In the genomic region with DNA sequence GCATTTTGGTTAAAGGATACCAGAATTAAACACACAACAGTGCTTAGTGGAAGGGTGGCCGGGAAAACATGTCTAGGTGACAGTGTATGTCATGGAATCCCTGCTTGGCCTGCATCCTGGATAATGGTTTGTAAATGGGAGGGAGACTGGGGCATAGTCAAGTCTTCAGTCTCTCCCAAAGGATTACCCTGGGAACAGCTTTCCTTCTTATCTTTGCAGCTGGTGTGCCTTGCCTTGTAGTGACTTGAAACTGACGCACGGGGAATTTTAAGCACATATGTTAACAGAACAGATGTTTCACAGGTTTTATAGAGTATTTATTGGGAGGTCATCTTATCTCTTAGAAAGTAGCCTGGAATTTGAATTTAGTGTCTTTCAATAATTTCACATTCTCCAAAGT, we compare ENCODE assay signal across 16 mouse cellular contexts. TPM values are rescaled to one million over a fixed set of nuclear protein-coding genes. Genes with fewer than 3 reads are reported as not detected.
"Had no signal": no experiment of that assay in that cellular context is flagged by ENCODE, and none has a peak within 500 bp of the region (broad histone marks: within the 10 kb centered on the region; RNA-seq: fewer than 3 reads in every experiment).

No protein-coding gene starts in this region.

- H3K36me3 ChIP-seq: neural tube, embryonic 13.5 days; neural tube, embryonic 15.5 days; stomach, embryonic 15.5 days had no signal

- H3K27me3 ChIP-seq: neural tube, embryonic 13.5 days; neural tube, embryonic 15.5 days; stomach, embryonic 15.5 days had no signal

- H3K4me2 ChIP-seq: neural tube, embryonic 13.5 days; neural tube, embryonic 15.5 days; stomach, embryonic 15.5 days had no signal

- DNase-seq: retina, postnatal 1 day; right cerebral cortex, adult 18-20 months; right cerebral cortex, postnatal 14 days; right cerebral cortex, postnatal 25 days; right cerebral cortex, postnatal 4 days; spleen, adult 18-20 months; thymus, adult 18-20 months; thymus, adult 2 months; thymus, postnatal 14 days; thymus, postnatal 25 days; thymus, postnatal 36 days; thymus, postnatal 4 days had no signal

- H3K4me3 ChIP-seq: neural tube, embryonic 13.5 days; neural tube, embryonic 15.5 days; stomach, embryonic 15.5 days had no signal

RNA-seq across cellular contexts. Expression of gene Lypd6, which starts 18.5 kb away (rescaled TPM):
- total RNA-seq: neutrophil, adult 5-6 weeks had no signal
